ENCODE assay signal across 10 mouse cellular contexts in the genomic region with DNA sequence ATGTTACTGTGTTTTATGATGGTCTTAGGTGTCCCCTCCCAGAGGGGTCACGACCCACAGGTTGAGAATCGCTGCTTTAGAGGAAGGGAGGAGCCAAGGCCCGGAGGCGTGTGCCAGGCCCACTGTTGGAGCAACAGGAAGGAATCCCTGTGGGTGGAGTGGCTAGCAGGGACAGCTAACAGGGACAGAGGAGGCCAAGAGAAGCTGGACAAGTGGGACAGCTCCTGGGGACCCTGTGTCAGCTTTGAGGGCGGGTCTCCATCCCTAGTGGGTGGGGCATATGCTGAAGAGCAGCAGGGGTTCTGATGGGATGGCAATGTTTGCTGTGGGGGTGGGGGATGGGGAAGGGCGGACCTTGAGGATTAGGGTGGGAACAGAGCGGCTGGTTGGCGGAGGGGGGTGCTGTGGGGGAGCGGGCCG. TPM values are rescaled to one million over a fixed set of nuclear protein-coding genes. Genes with fewer than 3 reads are reported as not detected.
DNase-seq lines count a peak whose midpoint lies in the region; ATAC-seq and TF ChIP-seq lines count a peak whose summit lies in the region.
"Had no signal": no experiment of that assay in that cellular context is flagged by ENCODE, and none has a peak within 500 bp of the region (broad histone marks: within the 10 kb centered on the region; RNA-seq: fewer than 3 reads in every experiment).

No protein-coding gene starts in this region.

- peaks cover 30% of the 10 kb centered on the region for H3K36me3 ChIP-seq in hindbrain, embryonic 12.5 days
- H3K36me3 ChIP-seq in hindbrain, embryonic 13.5 days: peaks cover 39% of the 10 kb centered on the region
- peaks cover 79% of the 10 kb centered on the region for H3K36me3 ChIP-seq in E14TG2a.4 (ENCODE audit: insufficient read depth, low read length)

- ATAC-seq in hindbrain, embryonic 12.5 days (ENCODE audit: low FRiP score): 0 out of 2 replicates have a peak, but pooled peaks have one; percentile 47
- no peak for ATAC-seq in hindbrain, embryonic 13.5 days (ENCODE audit: low FRiP score)

- H3K27ac ChIP-seq in hindbrain, embryonic 12.5 days: no peak overlapping the region
- H3K27ac ChIP-seq in hindbrain, embryonic 13.5 days: no peak overlapping the region
- H3K27ac ChIP-seq: hindbrain, embryonic 14.5 days had no signal

- H3K4me2 ChIP-seq in hindbrain, embryonic 12.5 days (replicated peaks): no peak overlapping the region
- H3K4me2 ChIP-seq in hindbrain, embryonic 13.5 days: no peak overlapping the region
- H3K4me2 ChIP-seq: hindbrain, embryonic 14.5 days had no signal

- 35% methylated on average over 10 of the region's 10 CpGs for WGBS in hindbrain, embryonic 12.5 days
- WGBS in hindbrain, embryonic 13.5 days: 47% methylated on average over 10 of the region's 10 CpGs

- H3K9me3 ChIP-seq in hindbrain, embryonic 12.5 days (replicated peaks): no peaks in the 10 kb centered on the region
- no peaks in the 10 kb centered on the region for H3K9me3 ChIP-seq in hindbrain, embryonic 13.5 days
- H3K9me3 ChIP-seq in E14TG2a.4 (ENCODE audit: low read length): no peaks in the 10 kb centered on the region

- no peak overlapping the region for H3K9ac ChIP-seq in hindbrain, embryonic 12.5 days
- H3K9ac ChIP-seq in hindbrain, embryonic 13.5 days: no peak overlapping the region
- H3K9ac ChIP-seq: hindbrain, embryonic 14.5 days had no signal

- no peak overlapping the region for H3K4me3 ChIP-seq in hindbrain, embryonic 12.5 days
- H3K4me3 ChIP-seq in hindbrain, embryonic 13.5 days: no peak overlapping the region
- peak overlapping the region; percentile 26; the same call in 1 of the 2 replicates for H3K4me3 ChIP-seq in E14TG2a.4 (replicated peaks; ENCODE audit: low read length)

- peaks cover 11% of the 10 kb centered on the region; the same call in 1 of the 2 replicates for H3K27me3 ChIP-seq in hindbrain, embryonic 12.5 days
- H3K27me3 ChIP-seq in hindbrain, embryonic 13.5 days: peaks cover 11% of the 10 kb centered on the region
- no peaks in the 10 kb centered on the region for H3K27me3 ChIP-seq in E14TG2a.4 (ENCODE audit: insufficient read depth, low read length)

- no peak for TF ChIP-seq CTCF in E14TG2a.4 (conservative IDR thresholded peaks at IDR 0.05; ENCODE audit: low read length)

- DNase-seq in ZHBTc4 (ENCODE audit: low read depth, low spot score): peak; percentile 60
- DNase-seq in kidney, postnatal 10 days: peak; percentile 61
- DNase-seq in left cerebral cortex, adult 9 months (ENCODE audit: low spot score in 2 of 2): no peak
- DNase-seq in adrenal gland, postnatal 4 days (ENCODE audit: low spot score in 2 of 2): no peak
- DNase-seq in layer of hippocampus, postnatal 14 days (ENCODE audit: low spot score in 2 of 2): no peak
- DNase-seq: cerebellum, postnatal 10 days had no signal

- peaks cover 15% of the 10 kb centered on the region for H3K4me1 ChIP-seq in hindbrain, embryonic 12.5 days
- H3K4me1 ChIP-seq in hindbrain, embryonic 13.5 days (replicated peaks): peaks cover 33% of the 10 kb centered on the region
- H3K4me1 ChIP-seq in E14TG2a.4 (replicated peaks; ENCODE audit: low read depth, low read length): peaks cover 91% of the 10 kb centered on the region

RNA-seq across cellular contexts. Expression of a gene that starts 43.6 kb away (rescaled TPM):
- 185 and 186 TPM in 2 replicates for polyA plus RNA-seq in hindbrain, embryonic 12.5 days (2016; fragmentation: Nextera tagmentation; extraction: Ambion mirVana)
- 88.6 and 113 TPM in 2 replicates for polyA plus RNA-seq in hindbrain, embryonic 13.5 days (2015; fragmentation: Nextera tagmentation; extraction: Ambion mirVana)
- total RNA-seq in adrenal gland, postnatal 4 days (2021): 10 to 100 TPM; 89.6 to 94.7 TPM
- total RNA-seq in layer of hippocampus, postnatal 14 days (2021): 100 to 1,000 TPM; 198 to 202 TPM

Comparison
In these comparisons a context has a peak if more than half of its experiments do, and no peak if none do; other contexts are left out.
1. DNase-seq: peak in ZHBTc4 (single experiment) and kidney, postnatal 10 days (single experiment); none in left cerebral cortex, adult 9 months (0 of 2), adrenal gland, postnatal 4 days (0 of 2) and layer of hippocampus, postnatal 14 days (0 of 2).